ENCODE assay signal across 26 mouse cellular contexts in the genomic region with DNA sequence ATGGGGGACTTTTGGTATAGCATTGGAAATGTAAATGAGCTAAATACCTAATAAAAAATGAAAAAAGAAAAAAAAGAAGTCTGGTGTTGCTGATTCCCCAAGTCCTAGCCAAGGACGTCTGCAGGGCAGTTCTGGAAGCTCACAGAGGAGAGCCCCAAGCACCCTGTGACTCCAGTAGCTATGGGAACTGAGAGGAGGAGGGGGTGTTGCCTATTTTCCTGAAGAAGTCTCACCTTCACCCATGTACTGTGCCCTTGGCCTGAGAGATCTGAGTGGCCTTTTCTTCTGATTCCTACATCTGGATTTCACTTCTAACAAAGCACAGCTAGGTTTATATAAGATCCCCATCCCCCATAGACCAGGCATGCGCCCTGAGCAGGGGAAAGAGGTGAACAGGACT.
DNase-seq lines count a peak whose midpoint lies in the region; ATAC-seq and TF ChIP-seq lines count a peak whose summit lies in the region.
"Had no signal": no experiment of that assay in that cellular context is flagged by ENCODE, and none has a peak within 500 bp of the region (broad histone marks: within the 10 kb centered on the region; RNA-seq: fewer than 3 reads in every experiment).

No protein-coding gene starts in this region.

- DNase-seq in heart, postnatal 0 days (ENCODE audit: low spot score): no peak
- no peak for DNase-seq in heart, adult 2 months
- no peak for DNase-seq in lung, postnatal 0 days (ENCODE audit: low spot score)
- no peak for DNase-seq in lung, adult 18-20 months
- no peak for DNase-seq in neural tube, embryonic 10.5 days (ENCODE audit: extremely low spot score, low spot score)
- DNase-seq in embryo, embryonic 11 days: no peak
- DNase-seq: adrenal gland, adult 2 months; cerebellum, adult 18-20 months; cerebellum, postnatal 14 days; heart, postnatal 14 days; kidney, adult 11 months; kidney, postnatal 10 days; left cerebral cortex, postnatal 4 days; liver, embryonic 13.5 days; lung, embryonic 14.5 days; lung, postnatal 36 days; thymus, adult 2 months; thymus, postnatal 4 days had no signal

- H3K27me3 ChIP-seq in heart, postnatal 0 days (ENCODE audit: control insufficient read depth, insufficient read depth, low read length): no peaks in the 10 kb centered on the region
- H3K27me3 ChIP-seq in heart, adult 2 months (ENCODE audit: control insufficient read depth, insufficient read depth, low read length): no peaks in the 10 kb centered on the region
- no peaks in the 10 kb centered on the region for H3K27me3 ChIP-seq in lung, postnatal 0 days (replicated peaks; ENCODE audit: insufficient read depth, low read length)
- H3K27me3 ChIP-seq in neural tube, embryonic 13.5 days: no peaks in the 10 kb centered on the region
- no peaks in the 10 kb centered on the region for H3K27me3 ChIP-seq in limb, embryonic 15.5 days
- H3K27me3 ChIP-seq: embryonic facial prominence, embryonic 15.5 days; forebrain, embryonic 15.5 days; heart, embryonic 12.5 days; liver, embryonic 13.5 days; megakaryocyte, embryonic 14.5 days had no signal

- no peaks in the 10 kb centered on the region for H3K79me2 ChIP-seq in heart, adult 2 months (replicated peaks; ENCODE audit: control insufficient read depth, insufficient read depth, low read length)

- 0 out of 2 replicates have a peak, but pooled peaks have one; percentile 20 for ATAC-seq in heart, postnatal 0 days (ENCODE audit: insufficient read depth, low read depth)
- peak; percentile 26; the same call in 1 of the 2 replicates for ATAC-seq in lung, postnatal 0 days
- ATAC-seq in neural tube, embryonic 13.5 days (ENCODE audit: low read depth): 0 out of 2 replicates have a peak, but pooled peaks have one; percentile 12
- ATAC-seq in limb, embryonic 15.5 days (ENCODE audit: insufficient number of reproducible peaks, low FRiP score, low TSS enrichment, low read depth): no peak
- ATAC-seq: CD4-positive, CD25-positive, alpha-beta regulatory T cell, adult 4 months; forebrain, embryonic 15.5 days had no signal

- no peak overlapping the region for H3K4me2 ChIP-seq in heart, postnatal 0 days (ENCODE audit: low read depth, low read length)
- H3K4me2 ChIP-seq in lung, postnatal 0 days (replicated peaks; ENCODE audit: low read depth, low read length): no peak overlapping the region
- H3K4me2 ChIP-seq in neural tube, embryonic 13.5 days: no peak overlapping the region
- no peak overlapping the region for H3K4me2 ChIP-seq in limb, embryonic 15.5 days
- H3K4me2 ChIP-seq: embryonic facial prominence, embryonic 15.5 days; forebrain, embryonic 15.5 days; heart, embryonic 12.5 days; liver, embryonic 13.5 days; lung, embryonic 14.5 days had no signal

- H3K9ac ChIP-seq in heart, postnatal 0 days (replicated peaks; ENCODE audit: low read depth, low read length): no peak overlapping the region
- H3K9ac ChIP-seq in heart, adult 2 months (ENCODE audit: low read depth, low read length): no peak overlapping the region
- H3K9ac ChIP-seq in lung, postnatal 0 days (replicated peaks; ENCODE audit: low read depth): no peak overlapping the region
- H3K9ac ChIP-seq in neural tube, embryonic 13.5 days: no peak overlapping the region
- H3K9ac ChIP-seq in limb, embryonic 15.5 days: no peak overlapping the region
- H3K9ac ChIP-seq: embryonic facial prominence, embryonic 15.5 days; forebrain, embryonic 15.5 days; heart, embryonic 12.5 days; liver, embryonic 13.5 days; lung, embryonic 14.5 days had no signal

- no peak overlapping the region for H3K4me3 ChIP-seq in heart, postnatal 0 days (ENCODE audit: low read depth, low read length)
- H3K4me3 ChIP-seq in heart, adult 2 months: no peak overlapping the region
- no peak overlapping the region for H3K4me3 ChIP-seq in lung, postnatal 0 days (ENCODE audit: low read depth, low read length)
- H3K4me3 ChIP-seq in neural tube, embryonic 13.5 days: no peak overlapping the region
- no peak overlapping the region for H3K4me3 ChIP-seq in limb, embryonic 15.5 days
- H3K4me3 ChIP-seq: embryonic facial prominence, embryonic 15.5 days; forebrain, embryonic 15.5 days; heart, embryonic 12.5 days; liver, embryonic 13.5 days; megakaryocyte, embryonic 14.5 days had no signal

- TF ChIP-seq CTCF in heart, postnatal 0 days (IDR thresholded peaks at IDR 0.05; ENCODE audit: low read depth): no peak
- no peak for TF ChIP-seq CTCF in heart, adult 2 months (IDR thresholded peaks at IDR 0.05)
- TF ChIP-seq CTCF in lung, postnatal 0 days (IDR thresholded peaks at IDR 0.05): no peak

- no peak for TF ChIP-seq EP300 in heart, postnatal 0 days (IDR thresholded peaks at IDR 0.05; ENCODE audit: low read depth)
- TF ChIP-seq EP300 in heart, adult 2 months (IDR thresholded peaks at IDR 0.05; ENCODE audit: insufficient read depth, low read depth, low read length): no peak
- TF ChIP-seq EP300 in lung, postnatal 0 days (IDR thresholded peaks at IDR 0.05): no peak

- WGBS in heart, postnatal 0 days: 50% methylated on average over 2 of the region's 2 CpGs
- 85% methylated on average over 2 of the region's 2 CpGs for WGBS in heart, adult 2 months
- 63% methylated on average over 2 of the region's 2 CpGs for WGBS in lung, postnatal 0 days
- 48% methylated on average over 2 of the region's 2 CpGs for WGBS in neural tube, embryonic 13.5 days
- WGBS in limb, embryonic 15.5 days: 31% methylated on average over 2 of the region's 2 CpGs

- no peaks in the 10 kb centered on the region for H3K9me3 ChIP-seq in heart, postnatal 0 days (replicated peaks; ENCODE audit: control insufficient read depth, low read length)
- H3K9me3 ChIP-seq in lung, postnatal 0 days (ENCODE audit: low read length): no peaks in the 10 kb centered on the region
- no peaks in the 10 kb centered on the region for H3K9me3 ChIP-seq in neural tube, embryonic 13.5 days
- H3K9me3 ChIP-seq in limb, embryonic 15.5 days: no peaks in the 10 kb centered on the region
- H3K9me3 ChIP-seq: embryonic facial prominence, embryonic 15.5 days; forebrain, embryonic 15.5 days; heart, embryonic 12.5 days; liver, embryonic 13.5 days had no signal

- 0 out of 2 replicates have a peak, but pooled peaks cover 2% of the 10 kb centered on the region for H3K4me1 ChIP-seq in heart, postnatal 0 days (ENCODE audit: control insufficient read depth, insufficient read depth)
- H3K4me1 ChIP-seq in heart, adult 2 months (ENCODE audit: control insufficient read depth, insufficient read depth, low read length): no peaks in the 10 kb centered on the region
- no peaks in the 10 kb centered on the region; the same call in 1 of the 2 replicates for H3K4me1 ChIP-seq in lung, postnatal 0 days (ENCODE audit: insufficient read depth, low read depth, low read length)
- H3K4me1 ChIP-seq in neural tube, embryonic 13.5 days (replicated peaks): peaks cover 37% of the 10 kb centered on the region
- H3K4me1 ChIP-seq in limb, embryonic 15.5 days: peaks cover 28% of the 10 kb centered on the region
- H3K4me1 ChIP-seq: liver, embryonic 13.5 days; megakaryocyte, embryonic 14.5 days had no signal

- intact Hi-C loops in heart, adult 2 months (cut with DNase I): loop anchor here (5.0 kb wide), 1 partner anchor 46 kb away; no protein-coding TSS in a partner anchor

- no peak overlapping the region for H3K27ac ChIP-seq in heart, postnatal 0 days (ENCODE audit: low read depth)
- no peak overlapping the region for H3K27ac ChIP-seq in heart, adult 2 months
- no peak overlapping the region for H3K27ac ChIP-seq in lung, postnatal 0 days (ENCODE audit: low read length)
- H3K27ac ChIP-seq in neural tube, embryonic 13.5 days (replicated peaks): 0 out of 2 replicates have a peak overlapping the region, but pooled peaks have one; percentile 20
- peak overlapping the region; percentile 59 for H3K27ac ChIP-seq in limb, embryonic 15.5 days
- H3K27ac ChIP-seq: embryonic facial prominence, embryonic 15.5 days; forebrain, embryonic 15.5 days; liver, embryonic 13.5 days; stomach, postnatal 0 days had no signal

- no peak for TF ChIP-seq POLR2A in heart, adult 2 months (IDR thresholded peaks at IDR 0.05; ENCODE audit: insufficient read depth, low read depth, low read length)

- no peaks in the 10 kb centered on the region for H3K36me3 ChIP-seq in heart, postnatal 0 days (replicated peaks; ENCODE audit: control insufficient read depth, insufficient read depth, low read length)
- no peaks in the 10 kb centered on the region for H3K36me3 ChIP-seq in heart, adult 2 months (ENCODE audit: control insufficient read depth, insufficient read depth, low read length)
- H3K36me3 ChIP-seq in lung, postnatal 0 days (ENCODE audit: insufficient read depth, low read length): no peaks in the 10 kb centered on the region
- H3K36me3 ChIP-seq in neural tube, embryonic 13.5 days: 0 out of 2 replicates have a peak, but pooled peaks cover 5% of the 10 kb centered on the region
- H3K36me3 ChIP-seq in limb, embryonic 15.5 days: no peaks in the 10 kb centered on the region
- H3K36me3 ChIP-seq: forebrain, embryonic 15.5 days; liver, embryonic 13.5 days had no signal

Comparison
In these comparisons a context has a peak if more than half of its experiments do, and no peak if none do; other contexts are left out.
1. H3K27ac ChIP-seq: peak in neural tube, embryonic 13.5 days (single experiment) and limb, embryonic 15.5 days (single experiment); none in heart, postnatal 0 days (single experiment), heart, adult 2 months (single experiment) and lung, postnatal 0 days (single experiment).